Mouse (Mus musculus): ENCODE measurements around the gene Pprc1. TPM values are rescaled to one million over a fixed set of nuclear protein-coding genes. Genes with fewer than 3 reads are reported as not detected.

Gene Pprc1
- polyA plus RNA-seq (2012; rRNA removed) = 42.8 and 44.1 TPM in 2 replicates

- Histone ChIP-seq H3K4me1 (replicated peaks; ENCODE audit: control insufficient read depth, insufficient read depth, low read length) (peaks cover 44% of the 10 kb centered on the region), H3K4me3 (ENCODE audit: control insufficient read depth, insufficient read depth, low read length) (peak within 1 kb of the TSS; percentile 50), H3K27ac (ENCODE audit: control insufficient read depth, insufficient read depth, low read length) (peak within 1 kb of the TSS; percentile 28; the same call in 1 of the 2 replicates), H3K27me3 (ENCODE audit: control insufficient read depth, insufficient read depth, low read length) (no peaks in the 10 kb centered on the region), H3K36me3 (ENCODE audit: control insufficient read depth, insufficient read depth, low read length) (no peaks in the 10 kb centered on the region)
- peak; percentile 23 for DNase-seq
- under 1% methylated on average over 34 of the region's 34 CpGs for WGBS
- TF ChIP-seq POLR2A (IDR thresholded peaks at IDR 0.05; ENCODE audit: control insufficient read depth, extremely low read depth, insufficient read depth, low read length, poor library complexity) = peak; percentile 72
- TF ChIP-seq CTCF (IDR thresholded peaks at IDR 0.05; ENCODE audit: borderline replicate concordance, control insufficient read depth, extremely low read depth, insufficient read depth, low read length, poor library complexity) = no peak
Observed at GRCm38 (mm10) chr19:46044271-46044992, at the start of gene Pprc1. Pprc1 (plus strand) TSS chr19:46044886.

- Histone ChIP-seq H3K27me3 (ENCODE audit: control insufficient read depth, insufficient read depth, low read length) (no peaks in the 10 kb centered on the region), H3K27ac (ENCODE audit: control insufficient read depth, insufficient read depth, low read length) (no peak overlapping the region), H3K4me1 (replicated peaks; ENCODE audit: control insufficient read depth, insufficient read depth, low read length) (no peaks in the 10 kb centered on the region; the same call in 1 of the 2 replicates), H3K4me3 (ENCODE audit: control insufficient read depth, insufficient read depth, low read length) (no peak overlapping the region), H3K36me3 (ENCODE audit: control insufficient read depth, insufficient read depth, low read length) (no peaks in the 10 kb centered on the region)
- 41% methylated on average over 5 of the region's 5 CpGs for WGBS
- no peak for DNase-seq
- TF ChIP-seq CTCF (IDR thresholded peaks at IDR 0.05; ENCODE audit: borderline replicate concordance, control insufficient read depth, extremely low read depth, insufficient read depth, low read length, poor library complexity) (no peak), POLR2A (IDR thresholded peaks at IDR 0.05; ENCODE audit: control insufficient read depth, extremely low read depth, insufficient read depth, low read length, poor library complexity) (no peak)
Observed at GRCm38 (mm10) chr19:45997365-45997764, 47.3 kb upstream of the Pprc1 start.

- DNase-seq = peak; percentile 93
- Histone ChIP-seq H3K4me1 (replicated peaks; ENCODE audit: control insufficient read depth, insufficient read depth, low read length) (no peaks in the 10 kb centered on the region; the same call in 1 of the 2 replicates), H3K27me3 (ENCODE audit: control insufficient read depth, insufficient read depth, low read length) (no peaks in the 10 kb centered on the region), H3K27ac (ENCODE audit: control insufficient read depth, insufficient read depth, low read length) (peak within 1 kb of the TSS; percentile 42; the same call in 1 of the 2 replicates), H3K36me3 (ENCODE audit: control insufficient read depth, insufficient read depth, low read length) (no peaks in the 10 kb centered on the region), H3K4me3 (ENCODE audit: control insufficient read depth, insufficient read depth, low read length) (peak within 1 kb of the TSS; percentile 87)
- TF ChIP-seq CTCF (IDR thresholded peaks at IDR 0.05; ENCODE audit: borderline replicate concordance, control insufficient read depth, extremely low read depth, insufficient read depth, low read length, poor library complexity) (no peak), POLR2A (IDR thresholded peaks at IDR 0.05; ENCODE audit: control insufficient read depth, extremely low read depth, insufficient read depth, low read length, poor library complexity) (0 out of 2 replicates have a peak, but pooled peaks have one; percentile 19)
- under 1% methylated on average over 76 of the region's 76 CpGs for WGBS
Observed at GRCm38 (mm10) chr19:45997785-45998693, 46.6 kb upstream of the Pprc1 start, which contains the start of gene Armh3. Armh3 (minus strand) TSS chr19:45998488.

GRCm38 (mm10) chr19:45998694-45999217 is 45.9 kb upstream of the Pprc1 start:
- no peak for DNase-seq
- WGBS = 14% methylated on average over 8 of the region's 8 CpGs
- Histone ChIP-seq H3K27ac (ENCODE audit: control insufficient read depth, insufficient read depth, low read length) (no peak overlapping the region), H3K36me3 (ENCODE audit: control insufficient read depth, insufficient read depth, low read length) (no peaks in the 10 kb centered on the region), H3K4me3 (ENCODE audit: control insufficient read depth, insufficient read depth, low read length) (no peak overlapping the region), H3K27me3 (ENCODE audit: control insufficient read depth, insufficient read depth, low read length) (no peaks in the 10 kb centered on the region), H3K4me1 (replicated peaks; ENCODE audit: control insufficient read depth, insufficient read depth, low read length) (peaks cover 2% of the 10 kb centered on the region; the same call in 1 of the 2 replicates)
- TF ChIP-seq CTCF (IDR thresholded peaks at IDR 0.05; ENCODE audit: borderline replicate concordance, control insufficient read depth, extremely low read depth, insufficient read depth, low read length, poor library complexity) = no peak
- TF ChIP-seq POLR2A (IDR thresholded peaks at IDR 0.05; ENCODE audit: control insufficient read depth, extremely low read depth, insufficient read depth, low read length, poor library complexity) = no peak

- 57% methylated on average over 1 of the region's 1 CpGs for WGBS
Observed at GRCm38 (mm10) chr19:45999378-45999777, 45.3 kb upstream of the Pprc1 start.

GRCm38 (mm10) chr19:46002279-46002678 is 42.4 kb upstream of the Pprc1 start:
- Histone ChIP-seq H3K4me3 (ENCODE audit: control insufficient read depth, insufficient read depth, low read length) (no peak overlapping the region), H3K27ac (ENCODE audit: control insufficient read depth, insufficient read depth, low read length) (no peak overlapping the region), H3K36me3 (ENCODE audit: control insufficient read depth, insufficient read depth, low read length) (no peaks in the 10 kb centered on the region), H3K27me3 (ENCODE audit: control insufficient read depth, insufficient read depth, low read length) (no peaks in the 10 kb centered on the region), H3K4me1 (replicated peaks; ENCODE audit: control insufficient read depth, insufficient read depth, low read length) (peaks cover 18% of the 10 kb centered on the region)
- no peak for TF ChIP-seq POLR2A (IDR thresholded peaks at IDR 0.05; ENCODE audit: control insufficient read depth, extremely low read depth, insufficient read depth, low read length, poor library complexity)
- TF ChIP-seq CTCF (IDR thresholded peaks at IDR 0.05; ENCODE audit: borderline replicate concordance, control insufficient read depth, extremely low read depth, insufficient read depth, low read length, poor library complexity) = no peak
- WGBS = 48% methylated on average over 9 of the region's 9 CpGs
- no peak for DNase-seq

More at GRCm38 (mm10) chr19:45999378-45999777, 45.3 kb upstream of the Pprc1 start:
- TF ChIP-seq POLR2A (IDR thresholded peaks at IDR 0.05; ENCODE audit: control insufficient read depth, extremely low read depth, insufficient read depth, low read length, poor library complexity) (no peak), CTCF (IDR thresholded peaks at IDR 0.05; ENCODE audit: borderline replicate concordance, control insufficient read depth, extremely low read depth, insufficient read depth, low read length, poor library complexity) (no peak)
- Histone ChIP-seq H3K36me3 (ENCODE audit: control insufficient read depth, insufficient read depth, low read length) (no peaks in the 10 kb centered on the region), H3K4me1 (replicated peaks; ENCODE audit: control insufficient read depth, insufficient read depth, low read length) (peaks cover 8% of the 10 kb centered on the region), H3K27me3 (ENCODE audit: control insufficient read depth, insufficient read depth, low read length) (no peaks in the 10 kb centered on the region), H3K4me3 (ENCODE audit: control insufficient read depth, insufficient read depth, low read length) (no peak overlapping the region), H3K27ac (ENCODE audit: control insufficient read depth, insufficient read depth, low read length) (no peak overlapping the region)
- no peak for DNase-seq
